Mouse (Mus musculus): Measurements from ENCODE around the gene Echdc2. TPM values are rescaled to one million over a fixed set of nuclear protein-coding genes. Genes with fewer than 3 reads are reported as not detected.
"Not testable (repeated sequence)": the region's sequence is repeated elsewhere in the genome, so short reads cannot be mapped to it uniquely, and the experiment has no call there.

The Echdc2 gene
- polyA plus RNA-seq, 1 experiment from 2014 or later: 17.3 TPM

GRCm38 (mm10) chr4:108130452-108130851, 34.8 kb upstream of the Echdc2 start:
- WGBS (ENCODE audit: insufficient replicate concordance): 83% methylated on average over 3 of the region's 3 CpGs
- Histone ChIP-seq H3K27me3 (ENCODE audit: control insufficient read depth, insufficient read depth, low read length) (no peaks in the 10 kb centered on the region), H3K4me2 (no peak overlapping the region), H3K4me1 (ENCODE audit: control insufficient read depth, insufficient read depth, low read length) (no peaks in the 10 kb centered on the region), H3K4me3 (ENCODE audit: low read depth, low read length) (no peak overlapping the region), H3K36me3 (ENCODE audit: control insufficient read depth, insufficient read depth, low read length) (no peaks in the 10 kb centered on the region), H3K27ac (ENCODE audit: low read depth, low read length) (no peak overlapping the region), H3K9ac (ENCODE audit: low read depth, low read length) (no peak overlapping the region), H3K9me3 (replicated peaks; ENCODE audit: control insufficient read depth, low read length) (0 out of 2 replicates have a peak, but pooled peaks cover 2% of the 10 kb centered on the region)
- ATAC-seq (replicated peaks; ENCODE audit: insufficient number of reproducible peaks, low FRiP score, low TSS enrichment): no peak

GRCm38 (mm10) chr4:108136938-108137337, 28.3 kb upstream of the Echdc2 start:
- Histone ChIP-seq H3K9me3 (replicated peaks; ENCODE audit: control insufficient read depth, low read length) (no peaks in the 10 kb centered on the region), H3K27me3 (ENCODE audit: control insufficient read depth, insufficient read depth, low read length) (no peaks in the 10 kb centered on the region), H3K4me1 (ENCODE audit: control insufficient read depth, insufficient read depth, low read length) (no peaks in the 10 kb centered on the region), H3K4me2 (no peak overlapping the region), H3K4me3 (ENCODE audit: low read depth, low read length) (no peak overlapping the region), H3K36me3 (ENCODE audit: control insufficient read depth, insufficient read depth, low read length) (no peaks in the 10 kb centered on the region), H3K27ac (ENCODE audit: low read depth, low read length) (no peak overlapping the region), H3K9ac (ENCODE audit: low read depth, low read length) (no peak overlapping the region)
- no peak for ATAC-seq (replicated peaks; ENCODE audit: insufficient number of reproducible peaks, low FRiP score, low TSS enrichment)
- WGBS (ENCODE audit: insufficient replicate concordance): 77% methylated on average over 5 of the region's 5 CpGs

GRCm38 (mm10) chr4:108143178-108143577, 22.1 kb upstream of the Echdc2 start:
- 74% methylated on average over 2 of the region's 2 CpGs for WGBS (ENCODE audit: insufficient replicate concordance)
- not testable (repeated sequence) for H3K4me2 ChIP-seq; H3K9ac ChIP-seq (ENCODE audit: low read depth, low read length); H3K36me3 ChIP-seq (ENCODE audit: control insufficient read depth, insufficient read depth, low read length); H3K4me1 ChIP-seq (ENCODE audit: control insufficient read depth, insufficient read depth, low read length); ATAC-seq (replicated peaks; ENCODE audit: insufficient number of reproducible peaks, low FRiP score, low TSS enrichment); H3K27ac ChIP-seq (ENCODE audit: low read depth, low read length); H3K27me3 ChIP-seq (ENCODE audit: control insufficient read depth, insufficient read depth, low read length); H3K9me3 ChIP-seq (replicated peaks; ENCODE audit: control insufficient read depth, low read length); H3K4me3 ChIP-seq (ENCODE audit: low read depth, low read length)

- Histone ChIP-seq H3K27me3 (ENCODE audit: control insufficient read depth, insufficient read depth, low read length) (no peaks in the 10 kb centered on the region), H3K36me3 (ENCODE audit: control insufficient read depth, insufficient read depth, low read length) (no peaks in the 10 kb centered on the region), H3K27ac (ENCODE audit: low read depth, low read length) (no peak overlapping the region), H3K4me1 (ENCODE audit: control insufficient read depth, insufficient read depth, low read length) (no peaks in the 10 kb centered on the region), H3K9me3 (replicated peaks; ENCODE audit: control insufficient read depth, low read length) (peaks cover 3% of the 10 kb centered on the region; the same call in 1 of the 2 replicates), H3K9ac (ENCODE audit: low read depth, low read length) (no peak overlapping the region), H3K4me3 (ENCODE audit: low read depth, low read length) (no peak overlapping the region), H3K4me2 (no peak overlapping the region)
- ATAC-seq (replicated peaks; ENCODE audit: insufficient number of reproducible peaks, low FRiP score, low TSS enrichment): no peak
Observed at GRCm38 (mm10) chr4:108143778-108144177, 21.5 kb upstream of the Echdc2 start.

- ATAC-seq (replicated peaks; ENCODE audit: insufficient number of reproducible peaks, low FRiP score, low TSS enrichment): no peak
- no peak within 1 kb of the TSS for H3K27ac ChIP-seq (ENCODE audit: low read depth, low read length)
- H3K36me3 ChIP-seq (ENCODE audit: control insufficient read depth, insufficient read depth, low read length): no peaks in the 10 kb centered on the region
- H3K4me3 ChIP-seq (ENCODE audit: low read depth, low read length): no peak within 1 kb of the TSS
- H3K4me2 ChIP-seq: no peak within 1 kb of the TSS
- peaks cover 3% of the 10 kb centered on the region; the same call in 1 of the 2 replicates for H3K9me3 ChIP-seq (replicated peaks; ENCODE audit: control insufficient read depth, low read length)
- H3K27me3 ChIP-seq (ENCODE audit: control insufficient read depth, insufficient read depth, low read length): no peaks in the 10 kb centered on the region
- no peak within 1 kb of the TSS for H3K9ac ChIP-seq (ENCODE audit: low read depth, low read length)
- H3K4me1 ChIP-seq (ENCODE audit: control insufficient read depth, insufficient read depth, low read length): no peaks in the 10 kb centered on the region
- 88% methylated on average over 1 of the region's 1 CpGs for WGBS (ENCODE audit: insufficient replicate concordance)
Observed at GRCm38 (mm10) chr4:108144880-108145279, 20.4 kb upstream of the Echdc2 start, which contains the start of gene Scp2. Scp2 (minus strand) TSS chr4:108144998.

GRCm38 (mm10) chr4:108145554-108145953, 19.7 kb upstream of the Echdc2 start:
- not testable (repeated sequence) for H3K36me3 ChIP-seq (ENCODE audit: control insufficient read depth, insufficient read depth, low read length); ATAC-seq (replicated peaks; ENCODE audit: insufficient number of reproducible peaks, low FRiP score, low TSS enrichment); H3K4me3 ChIP-seq (ENCODE audit: low read depth, low read length); H3K9me3 ChIP-seq (replicated peaks; ENCODE audit: control insufficient read depth, low read length); H3K27me3 ChIP-seq (ENCODE audit: control insufficient read depth, insufficient read depth, low read length); H3K9ac ChIP-seq (ENCODE audit: low read depth, low read length); H3K4me1 ChIP-seq (ENCODE audit: control insufficient read depth, insufficient read depth, low read length); H3K4me2 ChIP-seq; H3K27ac ChIP-seq (ENCODE audit: low read depth, low read length)
- WGBS (ENCODE audit: insufficient replicate concordance): 37% methylated on average over 3 of the region's 3 CpGs

GRCm38 (mm10) chr4:108155141-108155540, 10.1 kb upstream of the Echdc2 start:
- H3K4me3 ChIP-seq (ENCODE audit: low read depth, low read length); H3K36me3 ChIP-seq (ENCODE audit: control insufficient read depth, insufficient read depth, low read length); H3K4me1 ChIP-seq (ENCODE audit: control insufficient read depth, insufficient read depth, low read length); H3K4me2 ChIP-seq; H3K27ac ChIP-seq (ENCODE audit: low read depth, low read length); H3K9me3 ChIP-seq (replicated peaks; ENCODE audit: control insufficient read depth, low read length); H3K9ac ChIP-seq (ENCODE audit: low read depth, low read length); H3K27me3 ChIP-seq (ENCODE audit: control insufficient read depth, insufficient read depth, low read length); ATAC-seq (replicated peaks; ENCODE audit: insufficient number of reproducible peaks, low FRiP score, low TSS enrichment): not testable (repeated sequence)
- WGBS (ENCODE audit: insufficient replicate concordance): 79% methylated on average over 1 of the region's 1 CpGs

GRCm38 (mm10) chr4:108161936-108162335, 3.3 kb upstream of the Echdc2 start:
- H3K9me3 ChIP-seq (replicated peaks; ENCODE audit: control insufficient read depth, low read length): no peaks in the 10 kb centered on the region
- 87% methylated on average over 8 of the region's 8 CpGs for WGBS (ENCODE audit: insufficient replicate concordance)
- H3K4me1 ChIP-seq (ENCODE audit: control insufficient read depth, insufficient read depth, low read length): no peaks in the 10 kb centered on the region
- H3K36me3 ChIP-seq (ENCODE audit: control insufficient read depth, insufficient read depth, low read length): no peaks in the 10 kb centered on the region
- H3K27me3 ChIP-seq (ENCODE audit: control insufficient read depth, insufficient read depth, low read length): no peaks in the 10 kb centered on the region
- no peak overlapping the region for H3K27ac ChIP-seq (ENCODE audit: low read depth, low read length)
- no peak overlapping the region for H3K4me3 ChIP-seq (ENCODE audit: low read depth, low read length)
- no peak overlapping the region for H3K9ac ChIP-seq (ENCODE audit: low read depth, low read length)
- ATAC-seq (replicated peaks; ENCODE audit: insufficient number of reproducible peaks, low FRiP score, low TSS enrichment): no peak
- no peak overlapping the region for H3K4me2 ChIP-seq

GRCm38 (mm10) chr4:108163291-108163690, 1.9 kb upstream of the Echdc2 start:
- Histone ChIP-seq H3K36me3 (ENCODE audit: control insufficient read depth, insufficient read depth, low read length) (no peaks in the 10 kb centered on the region), H3K27ac (ENCODE audit: low read depth, low read length) (no peak overlapping the region), H3K4me2 (no peak overlapping the region), H3K9ac (ENCODE audit: low read depth, low read length) (no peak overlapping the region), H3K4me3 (ENCODE audit: low read depth, low read length) (no peak overlapping the region), H3K27me3 (ENCODE audit: control insufficient read depth, insufficient read depth, low read length) (no peaks in the 10 kb centered on the region), H3K4me1 (ENCODE audit: control insufficient read depth, insufficient read depth, low read length) (no peaks in the 10 kb centered on the region), H3K9me3 (replicated peaks; ENCODE audit: control insufficient read depth, low read length) (no peaks in the 10 kb centered on the region)
- ATAC-seq (replicated peaks; ENCODE audit: insufficient number of reproducible peaks, low FRiP score, low TSS enrichment): no peak
- WGBS (ENCODE audit: insufficient replicate concordance): 79% methylated on average over 3 of the region's 3 CpGs
